Mouse (Mus musculus) brown adipose tissue, adult 24 weeks (tissue): Measurements from ENCODE around the gene Abcb11. TPM values are rescaled to one million over a fixed set of nuclear protein-coding genes. Genes with fewer than 3 reads are reported as not detected.
"Not testable (repeated sequence)": the region's sequence is repeated elsewhere in the genome, so short reads cannot be mapped to it uniquely, and the experiment has no call there.

Experiments
- H3K27ac ChIP-seq: fragments of 200-500 bp; replicated peaks from 2 replicates; pipeline ENCODE4 v1.5.1; 2012; ENCODE audit warnings: low read depth, mild to moderate bottlenecking, low read length
- H3K4me1 ChIP-seq: fragments of 200-500 bp; 2 replicates; pipeline ENCODE4 v1.6.1; 2012; ENCODE audit warnings: low read length, mixed read lengths; ENCODE audit not compliant: control insufficient read depth, insufficient read depth, insufficient read length
- H3K4me3 ChIP-seq: fragments of 200-500 bp; 2 replicates; pipeline ENCODE4 v1.5.1; 2012; ENCODE audit warnings: low read depth, mild to moderate bottlenecking, low read length, moderate library complexity; ENCODE audit not compliant: insufficient read depth
- polyA plus RNA-seq: library from polyadenylated mRNA; stranded (reverse); fragments of >200 nt; gene quantifications from 2 replicates; pipeline ENCODE4 v1.2.4, GENCODE M21; 2012; ENCODE audit not compliant: missing spikeins, insufficient read depth, insufficient read length

Gene Abcb11
- not detected in 2 replicates for polyA plus RNA-seq

DNA sequence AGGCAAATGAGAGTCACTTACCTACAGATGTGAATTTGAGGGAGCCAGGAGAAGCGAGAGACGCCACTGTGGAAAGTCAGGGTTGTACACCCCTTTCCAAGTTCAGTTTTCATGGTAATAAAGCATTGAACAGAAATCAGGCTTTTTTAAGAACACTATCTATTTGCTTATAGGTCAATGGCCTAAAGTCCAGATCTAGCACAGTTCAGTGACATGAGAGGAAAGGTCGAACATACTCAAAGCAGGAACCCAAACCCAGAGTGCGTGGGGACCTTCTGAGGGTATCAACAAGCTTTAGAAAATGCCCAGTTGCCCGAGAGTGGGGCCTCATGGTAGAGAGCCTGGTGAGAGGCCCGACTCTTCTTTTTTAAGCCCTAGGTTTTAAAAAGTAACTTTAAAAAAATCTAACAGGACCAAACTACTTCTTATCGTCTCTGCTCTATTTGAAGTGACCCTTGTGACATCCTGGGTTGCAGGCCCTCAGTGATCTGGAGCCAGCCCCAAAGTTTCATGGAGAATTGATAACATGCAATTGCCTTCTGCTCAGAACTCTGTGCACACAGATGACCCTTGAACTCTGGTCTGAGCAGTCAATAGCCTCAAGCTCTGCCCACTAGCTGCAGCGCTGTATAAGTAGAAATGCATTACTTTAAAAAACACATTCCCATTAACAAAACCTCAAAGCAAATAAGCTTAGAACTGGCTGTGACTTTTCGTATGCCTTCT, at the start of gene Abcb11:
Gene Abcb11 (minus strand): TSS at position 121 of the 726 bp plus-strand sequence.
- H3K27ac ChIP-seq = no peak within 1 kb of the TSS
- H3K4me3 ChIP-seq = no peak within 1 kb of the TSS
- H3K4me1 ChIP-seq = no peaks in the 10 kb centered on the region

DNA sequence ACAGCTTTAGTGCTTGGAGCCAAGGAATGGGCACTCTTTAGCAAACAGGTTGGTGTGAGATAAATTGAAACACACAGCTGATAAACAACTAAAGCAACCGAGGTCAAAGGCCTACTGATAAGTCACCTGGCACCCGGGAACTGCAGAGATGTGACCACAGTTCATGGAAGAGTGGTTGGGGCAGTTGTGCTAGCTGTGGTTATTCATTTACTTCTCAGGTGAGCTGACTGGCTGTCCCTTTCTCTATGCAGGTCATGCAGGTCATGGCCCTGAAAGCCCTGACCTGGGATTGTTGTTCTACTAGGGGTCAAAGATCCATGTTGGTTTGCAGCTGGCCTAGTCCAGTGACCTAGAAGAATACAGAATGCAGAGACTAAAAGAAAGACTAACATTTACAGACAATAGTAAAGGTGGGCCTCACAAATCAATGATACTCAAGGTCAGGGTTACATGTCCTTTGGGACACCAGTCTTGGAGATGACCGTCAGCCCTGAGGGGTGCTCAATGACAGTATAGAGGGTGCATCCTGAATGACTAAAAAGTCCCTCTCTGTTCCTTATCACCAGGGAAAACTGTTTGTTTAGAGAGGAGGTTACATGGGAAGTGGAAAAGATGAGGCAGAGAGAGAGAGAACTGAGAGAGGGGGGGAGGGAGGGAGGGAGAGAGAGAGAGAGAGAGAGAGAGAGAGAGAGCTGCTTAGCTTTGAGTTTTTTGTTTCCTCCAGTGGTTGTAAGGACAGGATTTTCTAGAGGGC, 43.9 kb upstream of the Abcb11 start:
- Histone ChIP-seq H3K27ac (no peak overlapping the region), H3K4me3 (no peak overlapping the region), H3K4me1 (no peaks in the 10 kb centered on the region)

DNA sequence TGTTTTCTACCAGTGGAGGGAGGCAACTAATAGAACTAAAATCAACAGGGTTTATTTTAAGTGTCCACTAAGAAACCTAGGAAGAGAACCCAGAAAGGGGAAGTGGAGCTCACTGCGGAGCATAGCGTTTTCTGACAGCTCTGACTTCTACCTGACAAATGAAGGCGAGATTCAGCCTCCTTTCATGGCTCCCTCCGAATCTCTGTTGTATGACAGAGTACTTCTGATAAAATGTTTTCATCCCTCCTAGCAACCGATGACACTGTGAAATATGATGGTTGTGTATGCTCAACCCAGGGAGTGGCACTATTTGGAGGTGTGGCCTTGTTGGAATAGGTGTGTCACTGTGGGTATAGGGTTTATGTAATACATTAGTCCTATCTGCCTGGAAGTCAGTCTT, 40.4 kb upstream of the Abcb11 start:
- Histone ChIP-seq H3K4me3 (no peak overlapping the region), H3K4me1 (no peaks in the 10 kb centered on the region), H3K27ac (no peak overlapping the region)

DNA sequence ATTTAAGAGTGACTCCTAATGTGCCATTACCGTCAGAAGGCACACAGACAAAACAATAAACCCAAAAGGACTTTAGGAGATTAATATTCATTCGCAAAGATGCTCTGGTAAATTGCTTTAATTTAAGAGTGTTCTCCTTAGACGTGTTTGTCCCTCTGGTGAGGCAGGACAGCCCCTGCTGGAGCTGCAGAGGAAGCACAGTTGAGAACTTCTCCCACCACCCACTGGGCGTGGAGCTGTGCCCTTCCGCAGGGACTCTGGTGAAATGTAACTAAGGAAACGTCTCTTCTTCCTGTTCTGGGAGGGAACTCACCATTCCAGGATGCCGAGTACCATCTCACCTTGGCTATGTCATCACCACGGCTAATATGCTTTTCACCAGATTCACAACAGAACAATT, 39.3 kb upstream of the Abcb11 start:
- Histone ChIP-seq H3K4me1 (no peaks in the 10 kb centered on the region), H3K4me3 (no peak overlapping the region)

DNA sequence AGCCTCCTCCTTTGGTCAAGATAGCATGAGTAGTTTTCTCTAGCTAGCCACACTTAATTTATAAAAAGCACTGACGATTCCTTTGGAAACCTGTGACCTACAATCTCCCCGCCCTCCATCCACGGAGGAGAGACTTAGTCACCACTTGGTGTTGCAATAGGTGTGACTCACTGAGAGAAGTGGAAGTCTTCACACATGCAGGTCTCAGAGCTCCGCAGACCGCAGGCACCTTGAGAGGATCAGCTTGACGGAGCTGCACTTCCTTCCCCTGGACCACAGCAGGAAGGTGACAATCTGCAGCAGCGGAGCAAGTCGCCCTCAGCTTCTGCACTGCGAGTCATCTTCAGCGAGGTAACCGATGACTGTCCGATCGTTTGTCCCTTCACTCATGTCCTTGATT, 37.9 kb upstream of the Abcb11 start, which contains the start of gene Dhrs9:
Gene Dhrs9 (plus strand): TSS at position 165 of the 400 bp plus-strand sequence.
- Histone ChIP-seq H3K4me3 (peak within 1 kb of the TSS; percentile 45), H3K27ac (peak within 1 kb of the TSS; percentile 81), H3K4me1 (peaks cover 3% of the 10 kb centered on the region; the same call in 1 of the 2 replicates)

More for the DNA sequence above, 39.3 kb upstream of the Abcb11 start:
- peak overlapping the region; percentile 34; the same call in 1 of the 2 replicates for H3K27ac ChIP-seq

DNA sequence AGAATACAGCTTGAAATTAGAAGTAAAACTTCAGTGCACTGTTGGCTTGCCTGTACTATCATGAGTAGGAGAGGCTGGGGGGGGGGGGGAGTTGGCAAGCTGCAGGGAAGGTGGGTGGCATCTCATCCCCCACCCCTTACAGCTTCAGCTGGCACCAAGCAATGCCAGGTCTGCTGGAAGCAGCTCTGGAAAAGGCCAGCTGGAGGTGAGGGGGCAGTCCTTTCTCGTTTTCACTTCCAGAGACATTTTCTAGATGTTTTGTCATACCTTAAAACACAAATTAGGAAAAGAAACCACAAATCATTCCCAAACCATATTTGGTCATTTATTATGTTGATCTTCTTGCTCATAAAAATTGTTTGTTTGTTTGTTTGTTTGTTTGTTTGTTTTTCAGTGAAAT, 37.4 kb upstream of the Abcb11 start:
- Histone ChIP-seq H3K4me1 (peaks cover 3% of the 10 kb centered on the region; the same call in 1 of the 2 replicates), H3K4me3 (no peak overlapping the region), H3K27ac (no peak overlapping the region)

DNA sequence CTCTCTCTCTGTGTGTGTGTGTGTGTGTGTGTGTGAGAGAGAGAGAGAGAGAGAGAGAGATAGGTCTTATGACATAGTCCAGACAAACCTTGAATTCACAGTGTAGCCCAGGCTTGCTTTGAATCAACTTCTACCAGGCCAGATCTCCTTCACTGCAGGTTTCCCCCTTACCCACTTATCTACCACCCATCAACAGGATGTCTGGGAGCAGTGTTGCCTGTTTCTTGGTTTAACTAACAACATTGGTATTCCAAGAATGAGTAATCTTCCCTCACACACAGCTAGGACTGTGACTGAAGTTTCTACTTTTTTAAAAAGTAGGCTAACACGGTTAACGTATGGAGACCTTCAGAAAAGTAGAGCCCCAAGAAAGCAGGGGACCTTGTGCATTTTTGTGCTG, 34.4 kb upstream of the Abcb11 start:
- H3K4me1 ChIP-seq = peaks cover 3% of the 10 kb centered on the region; the same call in 1 of the 2 replicates
- no peak overlapping the region for H3K4me3 ChIP-seq
- peak overlapping the region; percentile 58 for H3K27ac ChIP-seq

DNA sequence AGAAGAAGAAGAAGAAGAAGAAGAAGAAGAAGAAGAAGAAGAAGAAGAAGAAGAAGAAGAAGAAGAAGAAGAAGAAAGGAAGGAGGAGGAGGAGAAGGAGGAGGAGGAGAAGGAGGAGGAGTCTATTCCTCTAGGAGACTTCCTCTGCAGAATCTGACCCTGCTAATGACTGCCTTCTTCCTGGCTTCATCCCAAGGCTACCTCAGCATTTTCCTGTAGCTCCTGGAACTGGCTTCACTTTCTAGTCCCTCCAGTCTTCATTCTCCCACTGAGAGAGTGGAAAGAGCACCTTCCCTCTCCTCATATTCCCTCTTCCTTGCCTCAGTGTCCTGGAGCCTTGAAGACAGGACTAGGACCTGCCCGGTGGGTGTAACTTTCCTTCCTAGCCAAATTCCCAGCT, 22.9 kb upstream of the Abcb11 start:
- no peaks in the 10 kb centered on the region for H3K4me1 ChIP-seq

DNA sequence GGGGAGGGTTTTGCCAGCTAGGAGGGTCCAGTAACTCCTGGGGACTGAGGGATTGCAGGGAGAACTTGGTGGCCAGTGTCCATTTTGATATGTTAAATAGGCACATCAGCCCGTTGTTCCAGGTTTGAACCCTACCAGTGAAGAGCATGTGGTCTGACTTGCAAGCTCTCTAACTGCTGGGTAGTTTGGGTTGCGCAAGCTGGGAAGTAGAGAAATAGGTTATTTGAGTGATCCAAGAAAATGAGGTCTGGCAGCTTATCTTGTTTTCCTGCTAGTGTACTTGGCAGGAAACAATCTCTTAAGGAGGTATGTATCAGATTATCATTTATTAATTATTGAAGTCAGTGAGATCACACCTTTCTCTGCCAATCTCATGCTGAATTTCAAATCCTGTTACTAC, 22.4 kb upstream of the Abcb11 start:
- H3K27ac ChIP-seq = no peak overlapping the region
- H3K4me3 ChIP-seq = no peak overlapping the region
- H3K4me1 ChIP-seq = no peaks in the 10 kb centered on the region

More for the DNA sequence above, 22.9 kb upstream of the Abcb11 start:
- H3K27ac ChIP-seq = no peak overlapping the region
- H3K4me3 ChIP-seq = no peak overlapping the region

DNA sequence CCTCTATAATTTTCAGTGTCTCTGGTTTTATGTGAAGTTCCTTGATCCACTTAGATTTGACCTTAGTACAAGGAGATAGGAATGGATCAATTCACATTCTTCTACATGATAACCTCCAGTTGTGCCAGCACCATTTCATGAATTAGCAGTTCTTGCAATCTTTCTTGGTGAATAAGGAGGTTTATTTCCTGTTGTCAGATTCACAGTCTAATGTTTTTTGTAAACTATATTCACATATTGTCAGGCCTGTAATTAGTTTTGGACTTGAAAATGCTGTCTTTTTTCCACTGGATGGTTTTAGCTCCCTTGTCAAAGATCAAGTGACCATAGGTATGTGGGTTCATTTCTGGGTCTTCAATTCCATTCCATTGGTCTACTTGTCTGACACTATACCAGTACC, 13.0 kb upstream of the Abcb11 start:
- H3K4me1 ChIP-seq, H3K27ac ChIP-seq, H3K4me3 ChIP-seq: not testable (repeated sequence)

DNA sequence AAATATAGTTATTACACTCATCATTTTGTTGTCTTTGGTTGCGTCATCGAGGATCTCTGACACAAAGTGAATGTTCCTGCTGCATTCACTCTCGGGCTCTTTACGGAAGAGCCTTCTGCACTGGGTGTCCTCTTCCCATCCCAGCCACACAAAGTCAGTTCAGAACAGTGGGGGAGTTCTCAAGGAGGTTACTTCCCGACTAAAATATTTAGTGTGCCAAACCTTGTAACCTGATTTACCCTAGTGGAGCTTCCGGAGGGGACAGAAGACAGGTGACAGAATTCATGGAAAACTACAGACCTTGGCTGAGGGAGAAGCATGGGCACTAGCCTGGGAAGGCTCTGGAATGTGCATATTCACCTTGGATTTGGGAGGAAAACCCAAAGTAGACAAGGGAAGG, 910 bp downstream of the Abcb11 start:
- no peak overlapping the region for H3K27ac ChIP-seq
- H3K4me3 ChIP-seq = no peak overlapping the region
- no peaks in the 10 kb centered on the region for H3K4me1 ChIP-seq

DNA sequence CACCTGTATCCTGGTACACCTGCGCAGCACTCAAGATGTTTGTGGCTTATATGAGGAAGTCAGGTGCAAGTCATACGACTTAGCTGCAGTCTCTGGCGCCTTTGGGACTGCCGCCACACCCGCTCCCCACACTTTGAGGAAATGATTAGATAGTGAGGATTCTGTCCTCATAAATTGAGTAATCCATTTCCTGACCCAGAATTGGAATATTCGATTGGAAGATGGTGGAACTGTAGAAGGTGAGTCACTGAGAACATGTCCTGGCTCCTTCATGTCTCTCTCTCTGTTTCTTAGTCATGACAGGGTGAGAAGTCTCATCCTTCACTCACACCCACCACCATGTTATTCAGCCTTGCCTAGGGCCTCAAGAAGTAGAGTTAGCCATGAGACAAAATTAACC, 10.9 kb downstream of the Abcb11 start:
- not testable (repeated sequence) for H3K27ac ChIP-seq, H3K4me1 ChIP-seq, H3K4me3 ChIP-seq

DNA sequence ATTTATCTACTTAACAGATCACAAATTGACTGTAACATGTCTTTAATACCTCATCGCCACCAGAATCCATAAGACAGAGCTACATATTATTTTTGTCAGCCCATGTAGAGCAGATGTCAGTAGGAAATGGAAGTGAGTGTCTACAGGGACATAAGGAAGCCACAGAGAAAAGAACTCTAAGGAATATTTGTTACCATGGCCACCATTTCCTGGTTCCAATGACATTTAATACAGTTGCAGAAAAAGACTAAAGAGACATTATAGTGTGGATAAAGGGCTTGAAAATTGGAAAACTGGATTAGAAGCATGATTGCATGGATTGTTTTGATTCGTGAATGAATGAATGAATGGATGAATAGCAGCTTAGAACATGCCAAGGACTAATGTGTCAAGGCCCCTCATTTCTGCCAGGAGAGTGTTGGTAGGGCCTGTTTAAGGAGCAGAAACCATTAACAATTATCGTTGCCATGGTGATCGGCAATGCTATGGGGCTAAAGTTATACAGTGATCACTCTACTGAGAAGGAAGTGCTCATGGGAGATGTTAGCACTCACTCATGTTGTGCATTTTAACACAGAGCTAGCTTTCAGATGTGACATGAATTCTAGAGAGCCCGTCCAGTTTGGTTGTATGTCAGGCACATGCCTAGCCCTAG, 13.8 kb downstream of the Abcb11 start:
- H3K27ac ChIP-seq = no peak overlapping the region
- no peaks in the 10 kb centered on the region for H3K4me1 ChIP-seq
- H3K4me3 ChIP-seq = no peak overlapping the region

DNA sequence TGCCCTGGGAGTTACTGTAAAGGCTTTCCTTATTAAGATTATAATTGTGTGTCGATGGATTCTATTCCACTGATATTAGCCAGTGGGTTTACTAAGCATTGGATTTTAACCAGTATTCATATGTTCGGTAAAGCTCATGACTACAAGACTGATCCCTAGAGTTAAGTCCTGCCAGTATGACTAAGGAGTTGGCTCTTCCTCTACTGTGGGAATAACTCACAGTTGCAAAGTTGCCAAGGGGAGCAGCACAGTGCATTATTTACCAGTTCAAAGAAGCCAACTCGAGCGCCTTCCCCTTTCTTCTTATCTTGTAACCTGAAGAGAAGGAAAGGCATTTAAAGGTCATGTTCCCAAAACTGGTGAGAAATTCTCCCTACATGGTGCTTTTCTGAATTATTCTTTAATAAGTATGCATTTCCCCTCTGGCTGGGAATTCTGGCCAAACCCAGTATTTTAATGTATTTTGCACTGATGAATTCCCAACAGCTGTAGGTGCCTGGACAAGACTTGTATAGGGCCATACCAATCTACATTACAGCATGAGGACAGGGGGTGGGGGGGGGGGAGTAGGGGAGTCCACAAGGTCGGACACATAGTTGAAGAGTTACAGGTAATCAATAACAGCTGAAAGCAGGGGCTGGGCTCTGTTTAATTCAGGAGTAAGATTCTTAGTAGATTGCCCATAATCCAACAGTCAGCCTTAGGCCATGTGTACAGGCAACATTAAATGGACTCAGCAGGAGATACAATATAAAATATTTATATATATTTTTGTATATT, 17.3 kb downstream of the Abcb11 start:
- no peaks in the 10 kb centered on the region for H3K4me1 ChIP-seq
- H3K4me3 ChIP-seq = no peak overlapping the region
- no peak overlapping the region for H3K27ac ChIP-seq

DNA sequence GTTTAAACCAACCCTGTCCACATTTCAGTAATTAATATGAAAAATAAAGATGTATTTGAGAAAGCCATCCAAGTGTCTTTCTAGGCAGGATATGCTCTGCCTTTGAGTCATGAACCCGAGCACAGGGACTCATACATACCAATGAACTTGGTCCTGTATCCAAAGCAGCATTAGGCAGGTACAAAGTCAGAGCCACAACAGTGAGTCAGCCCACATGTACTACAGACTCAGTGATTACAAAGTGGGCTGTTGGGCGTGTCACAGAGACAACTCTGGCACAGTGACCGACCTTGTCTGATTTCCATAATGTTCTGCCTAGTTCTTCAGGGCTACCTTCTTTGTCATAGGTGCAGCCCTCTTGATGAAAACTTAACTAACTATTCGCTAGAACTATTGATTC, 19.4 kb downstream of the Abcb11 start:
- H3K4me3 ChIP-seq = no peak overlapping the region
- H3K27ac ChIP-seq = no peak overlapping the region
- no peaks in the 10 kb centered on the region for H3K4me1 ChIP-seq
